Mouse (Mus musculus) CH12.LX (cell line): ENCODE results near the gene Rapgef6. TPM values are rescaled to one million over a fixed set of nuclear protein-coding genes. Genes with fewer than 3 reads are reported as not detected.
A peak's percentile ranks its signal among the peaks of the same experiment; 100 is the strongest.

Experiments used
- DNase-seq: peaks from one replicate; pipeline ENCODE4 v3.0.0-alpha.2; 2013; ENCODE audit errors: extremely low read depth
- H3K27ac ChIP-seq: 2 replicates; pipeline ENCODE4 v1.5.1; 2012; ENCODE audit warnings: low read depth, mild to moderate bottlenecking, control low read depth, moderate library complexity; ENCODE audit not compliant: insufficient read depth
- H3K27me3 ChIP-seq: replicated peaks from 2 replicates; pipeline ENCODE3; 2012; ENCODE audit warnings: inconsistent platforms
- H3K36me3 ChIP-seq, 2 experiments: replicated peaks in 1 of 2; 2 replicates each; pipeline versions ENCODE3 to v1.6.1; 2012; ENCODE audit warnings: inconsistent platforms in 1 of 2, low read length in 1 of 2, mild to moderate bottlenecking in 1 of 2, mixed read lengths in 1 of 2, moderate library complexity in 1 of 2; ENCODE audit not compliant: control insufficient read depth in 1 of 2, insufficient read depth in 1 of 2
- H3K4me1 ChIP-seq, 2 experiments: 2 replicates each; pipeline ENCODE4 v1.6.1; 2012; ENCODE audit warnings: inconsistent platforms in 1 of 2, moderate library complexity in 1 of 2; ENCODE audit not compliant: insufficient read depth in 2 of 2, control insufficient read depth in 1 of 2
- H3K4me2 ChIP-seq: 2 replicates; pipeline ENCODE4 v1.6.1; 2012; ENCODE audit warnings: low read depth, mild to moderate bottlenecking, control low read depth; ENCODE audit not compliant: poor library complexity, insufficient read depth, severe bottlenecking
- H3K4me3 ChIP-seq, 3 experiments: fragments of 150-350 bp in 1 of 3; sonication (generic) in 1 of 3; replicated peaks in 1 of 3; 2 replicates each; pipeline versions ENCODE3 to v1.5.1; 2011 to 2012; ENCODE audit warnings: low read depth in 2 of 3, low read length in 2 of 3, mild to moderate bottlenecking in 2 of 3, moderate library complexity in 2 of 3, control low read depth in 1 of 3, improper control_type of control experiment in 1 of 3, inconsistent platforms in 1 of 3, mixed read lengths in 1 of 3; ENCODE audit not compliant: poor library complexity in 1 of 3
- H3K79me2 ChIP-seq: replicated peaks from 2 replicates; pipeline ENCODE4 v1.6.1; 2012; ENCODE audit warnings: mild to moderate bottlenecking, moderate library complexity; ENCODE audit not compliant: control insufficient read depth, poor library complexity, insufficient read depth, severe bottlenecking; ENCODE audit errors: extremely low read depth
- H3K9ac ChIP-seq: 2 replicates; pipeline ENCODE4 v1.6.1; 2012; ENCODE audit warnings: low read depth, mild to moderate bottlenecking, control low read depth, moderate library complexity; ENCODE audit not compliant: insufficient read depth
- H3K9me3 ChIP-seq: replicated peaks from 2 replicates; pipeline ENCODE3; 2012; ENCODE audit warnings: low read length, inconsistent platforms, mixed read lengths
- BHLHE40 ChIP-seq: IDR thresholded peaks from 2 replicates; pipeline ENCODE4 v1.6.1; 2011; ENCODE audit warnings: mild to moderate bottlenecking, low read depth, low read length, improper control_type of control experiment
- CHD2 ChIP-seq: IDR thresholded peaks from 2 replicates; pipeline ENCODE4 v1.6.1; 2011; ENCODE audit warnings: low read length, improper control_type of control experiment
- E2F4 ChIP-seq: IDR thresholded peaks from 2 replicates; pipeline ENCODE4 v1.6.1; 2011; ENCODE audit warnings: low read depth, low read length, improper control_type of control experiment; ENCODE audit not compliant: insufficient replicate concordance
- ETS1 ChIP-seq: conservative IDR thresholded peaks from 2 replicates; pipeline ENCODE4 v1.6.1; 2012; ENCODE audit warnings: low read depth, mild to moderate bottlenecking, inconsistent platforms, low read length, improper control_type of control experiment, moderate library complexity
- GABPA ChIP-seq: IDR thresholded peaks from 2 replicates; pipeline ENCODE4 v1.6.1; 2012; ENCODE audit warnings: low read depth, low read length, improper control_type of control experiment, inconsistent platforms; ENCODE audit not compliant: insufficient replicate concordance
- HCFC1 ChIP-seq: IDR thresholded peaks from 2 replicates; pipeline ENCODE4 v1.6.1; 2012; ENCODE audit warnings: low read depth, mild to moderate bottlenecking, inconsistent platforms, low read length, improper control_type of control experiment
- IRF4 ChIP-seq: IDR thresholded peaks from 2 replicates; pipeline ENCODE4 v1.6.1; 2014; ENCODE audit warnings: low read depth, mild to moderate bottlenecking, inconsistent platforms, low read length, improper control_type of control experiment
- KAT2A ChIP-seq: IDR thresholded peaks from 2 replicates; pipeline ENCODE4 v1.6.1; 2012; ENCODE audit warnings: low read length, improper control_type of control experiment, inconsistent platforms; ENCODE audit not compliant: insufficient replicate concordance
- MAX ChIP-seq: IDR thresholded peaks from 2 replicates; pipeline ENCODE4 v1.6.1; 2011; ENCODE audit warnings: low read length, improper control_type of control experiment
- MEF2A ChIP-seq: IDR thresholded peaks from 2 replicates; pipeline ENCODE4 v1.6.1; 2014; ENCODE audit warnings: low read depth, mild to moderate bottlenecking, inconsistent platforms, low read length, improper control_type of control experiment, borderline replicate concordance
- MYC ChIP-seq: IDR thresholded peaks from 2 replicates; pipeline ENCODE4 v1.6.1; 2011; ENCODE audit warnings: low read depth, mild to moderate bottlenecking, improper control_type of control experiment, low read length
- NRF1 ChIP-seq: IDR thresholded peaks from 2 replicates; pipeline ENCODE4 v1.6.1; 2014; ENCODE audit warnings: low read depth, mild to moderate bottlenecking, inconsistent platforms, low read length, improper control_type of control experiment, moderate library complexity
- PAX5 ChIP-seq: IDR thresholded peaks from 2 replicates; pipeline ENCODE4 v1.6.1; 2012; ENCODE audit warnings: low read length, inconsistent platforms, mixed read lengths
- POLR2A ChIP-seq: IDR thresholded peaks from 2 replicates; pipeline ENCODE4 v1.6.1; 2011; ENCODE audit warnings: low read depth, mild to moderate bottlenecking, improper control_type of control experiment, low read length
- RAD21 ChIP-seq: IDR thresholded peaks from 2 replicates; pipeline ENCODE4 v1.6.1; 2011; ENCODE audit warnings: low read depth, mild to moderate bottlenecking, low read length, improper control_type of control experiment, moderate library complexity
- SMC3 ChIP-seq: IDR thresholded peaks from 2 replicates; pipeline ENCODE4 v1.6.1; 2011; ENCODE audit warnings: low read depth, low read length, improper control_type of control experiment
- TBP ChIP-seq: conservative IDR thresholded peaks from 2 replicates; pipeline ENCODE4 v1.6.1; 2011; ENCODE audit warnings: low read depth, low read length, improper control_type of control experiment
- UBTF ChIP-seq: IDR thresholded peaks from 2 replicates; pipeline ENCODE4 v1.6.1; 2012; ENCODE audit warnings: low read depth, mild to moderate bottlenecking, inconsistent platforms, low read length, improper control_type of control experiment, moderate library complexity
- USF1 ChIP-seq: IDR thresholded peaks from 2 replicates; pipeline ENCODE4 v1.6.1; 2014; ENCODE audit warnings: low read depth, mild to moderate bottlenecking, inconsistent platforms, low read length, improper control_type of control experiment
- dilution Hi-C: fragments of 300-500 bp; cut with MboI; formaldehyde crosslinking; loops from 2 replicates; pipeline ENCODE4 v1.14.3; 2020; ENCODE audit warnings: low sequenced_read_pairs; ENCODE audit not compliant: extremely low pct_unique_long_range_greater_than_20kb, extremely low pct_ligation_motif_present
- in situ Hi-C: fragments of 300-500 bp; cut with MboI; formaldehyde crosslinking; loops from 3 replicates; pipeline ENCODE4 v1.14.3; 2019; ENCODE audit warnings: low sequenced_read_pairs, low pct_ligation_motif_present, low pct_unique_long_range_greater_than_20kb, mixed read lengths
- polyA plus RNA-seq: library from polyadenylated mRNA; unstranded; fragments of >175 nt; gene quantifications from 2 replicates; pipeline ENCODE4 v1.2.1, GENCODE M21; 2012; ENCODE audit warnings: low read depth; ENCODE audit not compliant: insufficient read length
- total RNA-seq, 2 experiments: library from RNA; depleted of rRNA; stranded (reverse); fragments of 300-350 nt in 1 of 2; fragments of >200 nt in 1 of 2; gene quantifications; 2 replicates each; pipeline ENCODE4 v1.2.3; 2012 to 2014

The Rapgef6 gene
- total and polyA plus RNA-seq, 3 experiments: 36.7 to 63.8 (median 38.3) TPM

DNA sequence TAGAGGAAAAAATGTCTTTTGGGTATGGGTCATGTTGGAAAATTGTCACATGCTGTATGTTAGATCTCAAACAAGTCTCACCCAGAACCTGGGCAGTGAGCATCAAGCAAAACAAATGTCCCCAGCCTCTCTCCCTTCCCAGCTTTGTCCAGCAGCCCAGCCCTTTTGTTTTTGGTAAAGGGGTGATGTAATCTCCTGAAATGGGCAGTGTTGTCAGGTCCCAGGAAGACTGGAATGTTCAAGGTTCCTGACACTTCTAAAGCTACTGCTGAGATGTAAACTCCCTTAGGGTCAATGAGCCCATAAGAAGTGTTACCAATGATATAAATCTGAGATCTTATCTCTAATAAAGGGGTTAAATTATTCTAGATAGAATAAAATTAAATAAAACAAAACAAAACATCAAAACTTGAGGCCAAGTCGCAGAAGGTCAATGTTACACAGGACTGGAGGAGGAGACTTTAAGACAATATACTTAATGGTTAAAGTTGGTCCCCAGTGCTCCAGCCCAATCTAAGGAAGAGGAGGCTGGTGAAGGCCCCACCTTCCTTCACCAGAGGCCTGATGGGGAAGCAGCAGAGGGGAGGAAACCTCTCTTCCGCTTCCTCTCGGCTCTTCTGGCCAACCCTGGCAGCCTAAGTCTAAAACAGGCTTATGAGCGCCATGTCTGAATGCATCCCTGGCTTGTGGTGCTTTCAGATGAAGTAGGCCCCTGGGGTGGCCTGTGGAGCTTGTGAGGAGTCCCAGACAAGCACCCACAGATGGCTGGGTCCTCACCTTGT lies 188.1 kb downstream of the Rapgef6 start:
- TF ChIP-seq MEF2A (0 out of 2 replicates have a peak, but pooled peaks have one; percentile 9), BHLHE40 (no peak), CHD2 (0 out of 2 replicates have a peak, but pooled peaks have one; percentile 8), E2F4 (no peak), RAD21 (no peak)
- TF ChIP-seq, all 38 proteins: peak for 2
- Histone ChIP-seq H3K27ac (no peak overlapping the region), H3K9ac (peak overlapping the region; percentile 23; the same call in 1 of the 2 replicates), H3K9me3 (no peaks in the 10 kb centered on the region), H3K79me2 (no peaks in the 10 kb centered on the region), H3K27me3 (no peaks in the 10 kb centered on the region), H3K36me3 (peaks cover 3 to 23% of the 10 kb centered on the region in 2 experiments), H3K4me1 (peaks cover 2 to 25% of the 10 kb centered on the region in 2 experiments; a peak in 3 of 4 replicates), H3K4me3 (no peak overlapping the region), H3K4me2 (no peak overlapping the region)
- DNase-seq: no peak
- dilution Hi-C loops: no loop called here
- in situ Hi-C loops: no loop called here

GRCm38 (mm10) chr11:54712849-54713248 lies 190.2 kb downstream of the Rapgef6 start:
- no peak for DNase-seq
- Histone ChIP-seq H3K36me3 (peaks cover 16 to 39% of the 10 kb centered on the region in 2 experiments), H3K27ac (no peak overlapping the region), H3K4me2 (no peak overlapping the region), H3K9ac (no peak overlapping the region), H3K4me1 (peaks cover 2 to 20% of the 10 kb centered on the region in 2 experiments; a peak in 3 of 4 replicates), H3K4me3 (no peak overlapping the region), H3K27me3 (no peaks in the 10 kb centered on the region), H3K9me3 (no peaks in the 10 kb centered on the region), H3K79me2 (no peaks in the 10 kb centered on the region)
- dilution Hi-C loops (no loop called here), in situ Hi-C loops (no loop called here)
- TF ChIP-seq CHD2 (no peak), MAX (no peak), KAT2A (no peak), SMC3 (no peak), MYC (no peak), ETS1 (no peak), GABPA (no peak), E2F4 (no peak), USF1 (no peak), NRF1 (no peak), POLR2A (no peak), PAX5 (no peak), TBP (no peak), IRF4 (no peak), HCFC1 (no peak), UBTF (no peak), MEF2A (no peak)
